Mouse (Mus musculus) G1E (cell line): Measurements from ENCODE around the gene Bach2. TPM values are rescaled to one million over a fixed set of nuclear protein-coding genes. Genes with fewer than 3 reads are reported as not detected.

Experiments
- ATAC-seq: 2 replicates; pipeline ENCODE4 v1.8.0; 2016; ENCODE audit warnings: mild to moderate bottlenecking; ENCODE audit not compliant: insufficient number of reproducible peaks, poor library complexity, low FRiP score, severe bottlenecking; ENCODE audit errors: extremely low read depth
- DNase-seq: peaks from one replicate; pipeline ENCODE4 v3.0.0; 2012; ENCODE audit warnings: low spot score
- H3K27me3 ChIP-seq: 2 replicates; pipeline ENCODE4 v1.6.1; 2012; ENCODE audit warnings: mild to moderate bottlenecking, low read length, inconsistent platforms; ENCODE audit not compliant: insufficient read depth
- H3K36me3 ChIP-seq: replicated peaks from 2 replicates; pipeline ENCODE3; 2012; ENCODE audit warnings: mild to moderate bottlenecking, inconsistent platforms
- H3K4me1 ChIP-seq: 2 replicates; pipeline ENCODE4 v1.6.1; 2012; ENCODE audit warnings: low read depth, low read length, inconsistent platforms, mixed read lengths; ENCODE audit not compliant: insufficient read depth
- H3K4me3 ChIP-seq: 2 replicates; pipeline ENCODE4 v1.5.1; 2012; ENCODE audit warnings: low read depth, mild to moderate bottlenecking, inconsistent platforms, low read length, moderate library complexity, mixed read lengths
- H3K9me3 ChIP-seq: replicated peaks from 2 replicates; pipeline ENCODE4 v1.6.1; 2012; ENCODE audit warnings: inconsistent platforms
- CTCF ChIP-seq: IDR thresholded peaks from 2 replicates; pipeline ENCODE4 v1.5.1; 2012; ENCODE audit warnings: low read depth, low read length, inconsistent platforms, mixed read lengths
- GATA1 ChIP-seq: IDR thresholded peaks from 2 replicates; pipeline ENCODE4 v1.6.1; 2012; ENCODE audit warnings: borderline replicate concordance, low read length, inconsistent platforms, mixed read lengths
- GATA2 ChIP-seq: IDR thresholded peaks from 2 replicates; pipeline ENCODE4 v1.6.1; 2012; ENCODE audit warnings: low read depth, low read length, inconsistent platforms, borderline replicate concordance
- POLR2AphosphoS5 ChIP-seq: IDR thresholded peaks from 2 replicates; pipeline ENCODE4 v1.6.1; 2012; ENCODE audit warnings: low read depth, low read length, inconsistent platforms; ENCODE audit not compliant: insufficient replicate concordance
- TAL1 ChIP-seq: conservative IDR thresholded peaks from 2 replicates; pipeline ENCODE4 v1.6.1; 2012; ENCODE audit warnings: low read depth, low read length, inconsistent platforms, mixed read lengths
- polyA plus RNA-seq: library from polyadenylated mRNA; stranded (reverse); fragments of >175 nt; gene quantifications from 2 replicates; pipeline ENCODE4 v1.2.3, GENCODE M21; 2012
- total RNA-seq, 2 experiments: library from RNA; stranded (forward) in 1 of 2; stranded (reverse) in 1 of 2; fragments of 200-1000 nt in 1 of 2; fragments of >200 nt in 1 of 2; fragmentation: Nextera tagmentation in 1 of 2; gene quantifications; 2 replicates each; pipeline ENCODE4 v1.2.3; 2014 to 2017

Gene Bach2
- total and polyA plus RNA-seq, 3 experiments = 0.22 to 2.2 TPM; not detected in 1

DNA sequence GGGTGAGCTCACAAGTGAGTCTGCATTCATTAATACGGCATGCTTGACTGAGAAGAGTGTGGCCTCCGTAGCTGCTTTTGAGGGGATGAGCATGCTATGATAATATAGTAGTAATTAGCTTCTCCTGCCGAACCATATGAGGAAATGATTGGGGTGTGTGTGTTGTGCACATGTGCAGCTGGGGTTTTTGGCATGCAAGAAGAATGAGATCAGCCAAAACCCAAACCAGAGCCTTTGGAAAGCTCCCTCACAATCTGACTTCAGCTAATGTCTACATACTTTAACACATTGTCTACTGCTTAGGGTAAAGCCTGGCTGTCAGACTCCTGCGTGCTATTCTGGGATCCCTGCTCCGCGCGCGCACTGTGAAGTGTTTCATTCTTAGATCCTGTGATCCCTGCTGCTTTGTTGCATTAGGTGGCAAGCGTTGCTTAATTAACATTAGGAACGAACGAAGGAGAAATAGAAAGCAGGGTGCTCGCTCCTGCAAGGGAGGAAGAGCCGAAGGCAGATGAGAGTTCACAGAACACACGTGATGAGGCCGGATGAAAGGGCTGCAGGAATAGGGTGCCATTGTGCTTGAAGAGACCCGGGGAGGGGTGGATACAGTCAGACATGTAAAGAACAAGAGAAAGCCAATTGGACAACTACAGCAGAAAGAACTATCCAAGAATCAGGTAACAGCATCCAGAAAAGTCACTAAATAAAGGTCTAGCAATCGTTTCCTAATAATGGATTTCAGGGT lies 248.2 kb downstream of the Bach2 start:
- ATAC-seq (no peak), DNase-seq (no peak)
- Histone ChIP-seq H3K27me3 (peaks cover 4% of the 10 kb centered on the region; the same call in 1 of the 2 replicates), H3K4me3 (no peak overlapping the region), H3K9me3 (no peaks in the 10 kb centered on the region), H3K36me3 (no peaks in the 10 kb centered on the region), H3K4me1 (no peaks in the 10 kb centered on the region)
- TF ChIP-seq POLR2AphosphoS5 (no peak), CTCF (no peak), GATA2 (no peak), TAL1 (no peak), GATA1 (no peak)

GRCm38 (mm10) chr4:32489186-32489585 lies 250.6 kb downstream of the Bach2 start:
- no peaks in the 10 kb centered on the region for H3K27me3 ChIP-seq
- ATAC-seq (no peak), DNase-seq (no peak)
- no peak overlapping the region for H3K4me3 ChIP-seq
- H3K4me1 ChIP-seq = no peaks in the 10 kb centered on the region
- no peaks in the 10 kb centered on the region for H3K36me3 ChIP-seq
- TF ChIP-seq TAL1 (no peak), GATA2 (no peak), GATA1 (no peak), POLR2AphosphoS5 (no peak), CTCF (no peak)
- H3K9me3 ChIP-seq = no peaks in the 10 kb centered on the region

DNA sequence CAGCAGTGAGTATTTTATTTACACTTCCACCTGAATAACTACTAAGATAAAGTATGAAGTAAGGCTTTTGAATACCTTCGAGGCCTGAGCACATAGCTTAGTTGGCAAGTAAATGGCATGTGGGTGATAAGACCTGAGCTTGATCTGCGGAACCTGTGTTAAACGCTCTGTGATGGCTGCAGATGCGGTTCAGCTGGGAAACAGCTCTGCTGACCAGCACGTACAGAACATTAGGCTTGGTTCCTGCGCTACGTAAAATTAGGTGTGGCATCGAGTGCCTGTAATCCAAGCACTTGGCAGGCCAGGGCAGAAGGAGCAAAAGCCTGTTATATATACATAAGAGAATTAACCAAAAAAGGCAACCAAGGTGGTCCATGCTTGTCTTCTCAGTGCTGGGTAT lies 252.6 kb downstream of the Bach2 start:
- no peak overlapping the region for H3K4me3 ChIP-seq
- no peak for TF ChIP-seq GATA1
- TF ChIP-seq CTCF = no peak
- TF ChIP-seq GATA2 = no peak
- TF ChIP-seq TAL1 = no peak
- TF ChIP-seq POLR2AphosphoS5 = no peak
- DNase-seq = no peak
- H3K27me3 ChIP-seq = no peaks in the 10 kb centered on the region
- no peak for ATAC-seq
- no peaks in the 10 kb centered on the region for H3K36me3 ChIP-seq
- no peaks in the 10 kb centered on the region for H3K9me3 ChIP-seq
- no peaks in the 10 kb centered on the region for H3K4me1 ChIP-seq

DNA sequence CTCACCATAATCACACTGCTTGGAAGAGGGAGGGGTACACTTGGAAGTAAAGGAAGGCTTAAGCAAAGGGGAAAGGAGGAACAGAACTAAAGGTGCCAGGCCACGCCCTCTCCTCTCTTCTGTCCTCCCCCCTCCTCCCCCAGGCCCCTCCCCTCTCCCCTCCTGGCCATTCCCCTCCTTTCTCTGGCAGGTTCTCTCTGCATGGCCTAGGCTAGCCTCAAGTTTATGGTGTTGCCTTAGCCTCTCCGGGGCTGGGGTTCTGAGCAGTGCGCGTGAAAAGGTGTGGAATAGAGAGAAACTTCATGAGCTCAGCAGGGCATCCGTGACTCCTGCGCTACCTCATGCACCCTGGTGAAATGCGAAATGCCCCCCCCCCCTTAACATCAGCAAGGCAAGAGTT lies 254.2 kb downstream of the Bach2 start:
- no peak for DNase-seq
- ATAC-seq = no peak

DNA sequence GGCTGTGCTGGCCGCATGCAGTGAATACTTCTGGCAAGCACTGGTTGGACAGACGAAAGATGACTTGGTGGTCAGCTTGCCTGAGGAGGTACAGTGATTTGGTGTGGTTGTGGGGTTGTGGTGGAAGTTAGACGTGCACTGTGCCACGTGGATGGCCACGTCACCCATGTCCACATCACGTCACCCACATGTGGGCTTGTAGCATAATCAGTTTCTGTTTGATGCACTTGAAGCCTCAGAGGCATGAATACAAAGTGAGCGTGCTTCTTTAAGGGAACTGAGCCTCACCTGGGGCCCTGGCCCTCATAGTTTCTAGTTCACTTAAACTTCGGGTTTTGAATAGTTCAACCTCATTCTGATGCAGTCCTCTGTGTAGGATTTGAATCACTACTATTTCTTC lies 263.2 kb downstream of the Bach2 start:
- H3K36me3 ChIP-seq = no peaks in the 10 kb centered on the region
- DNase-seq = no peak
- TF ChIP-seq GATA1 (no peak), GATA2 (no peak), TAL1 (no peak)
- H3K4me1 ChIP-seq = no peaks in the 10 kb centered on the region
- H3K4me3 ChIP-seq = no peak overlapping the region
- H3K9me3 ChIP-seq = no peaks in the 10 kb centered on the region
- no peak for ATAC-seq
- H3K27me3 ChIP-seq = peaks cover 10% of the 10 kb centered on the region; the same call in 1 of the 2 replicates

More for the DNA sequence above, 254.2 kb downstream of the Bach2 start:
- H3K4me1 ChIP-seq = no peaks in the 10 kb centered on the region
- no peak for TF ChIP-seq GATA1
- TF ChIP-seq GATA2 = no peak
- TF ChIP-seq POLR2AphosphoS5 = no peak
- TF ChIP-seq TAL1 = no peak
- TF ChIP-seq CTCF = no peak
- H3K27me3 ChIP-seq = no peaks in the 10 kb centered on the region
- no peaks in the 10 kb centered on the region for H3K9me3 ChIP-seq
- no peaks in the 10 kb centered on the region for H3K36me3 ChIP-seq
- H3K4me3 ChIP-seq = no peak overlapping the region

GRCm38 (mm10) chr4:32502181-32502580 lies 263.6 kb downstream of the Bach2 start:
- TF ChIP-seq TAL1 = no peak
- no peak for TF ChIP-seq POLR2AphosphoS5
- TF ChIP-seq GATA2 = no peak
- no peak for TF ChIP-seq GATA1
- no peak for TF ChIP-seq CTCF
- peaks cover 10% of the 10 kb centered on the region; the same call in 1 of the 2 replicates for H3K27me3 ChIP-seq
- no peak for ATAC-seq
- DNase-seq = no peak
- H3K9me3 ChIP-seq = no peaks in the 10 kb centered on the region
- H3K36me3 ChIP-seq = no peaks in the 10 kb centered on the region
- no peak overlapping the region for H3K4me3 ChIP-seq
- no peaks in the 10 kb centered on the region for H3K4me1 ChIP-seq

DNA sequence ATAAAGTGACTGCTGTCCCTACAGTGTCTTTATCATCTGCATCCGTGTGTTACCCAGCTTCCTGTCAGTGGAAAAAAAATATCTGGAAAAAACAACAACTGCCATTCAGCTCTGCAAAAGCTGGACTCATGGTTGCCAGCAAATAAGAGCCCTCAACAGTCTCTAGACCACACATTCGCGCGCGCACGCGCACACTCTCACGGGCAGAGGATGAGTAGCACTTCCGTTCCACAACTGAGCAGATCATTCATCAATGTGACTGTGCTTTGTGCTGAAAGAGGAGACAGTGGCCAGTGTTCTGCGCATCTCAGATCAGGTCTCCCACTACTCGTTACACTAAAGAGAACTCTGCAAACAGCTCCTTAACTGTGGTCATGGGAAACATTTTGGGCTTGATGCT lies 265.6 kb downstream of the Bach2 start:
- no peaks in the 10 kb centered on the region for H3K4me1 ChIP-seq
- no peaks in the 10 kb centered on the region for H3K36me3 ChIP-seq
- peaks cover 10% of the 10 kb centered on the region; the same call in 1 of the 2 replicates for H3K27me3 ChIP-seq
- ATAC-seq (no peak), DNase-seq (no peak)
- no peak overlapping the region for H3K4me3 ChIP-seq
- no peaks in the 10 kb centered on the region for H3K9me3 ChIP-seq
- no peak for TF ChIP-seq POLR2AphosphoS5
- TF ChIP-seq CTCF = no peak
- no peak for TF ChIP-seq TAL1
- TF ChIP-seq GATA1 = no peak
- no peak for TF ChIP-seq GATA2
